ENCODE assay signal across 11 mouse cellular contexts in genomic region chr16:44271371-44272038, GRCm38 (mm10).
DNase-seq lines count a peak whose midpoint lies in the region; ATAC-seq and TF ChIP-seq lines count a peak whose summit lies in the region.
"Had no signal": no experiment of that assay in that cellular context is flagged by ENCODE, and none has a peak within 500 bp of the region (broad histone marks: within the 10 kb centered on the region; RNA-seq: fewer than 3 reads in every experiment).

No protein-coding gene starts in this region.

- H3K9ac ChIP-seq in heart, adult 2 months (ENCODE audit: low read depth, low read length) = no peak overlapping the region
- no peak overlapping the region for H3K9ac ChIP-seq in heart, embryonic 11.5 days (ENCODE audit: low read depth, low read length)
- H3K9ac ChIP-seq: limb, embryonic 15.5 days had no signal

- ATAC-seq in heart, embryonic 11.5 days (replicated peaks; ENCODE audit: insufficient number of reproducible peaks, low FRiP score, low TSS enrichment) = no peak
- ATAC-seq in frontal cortex, adult (ENCODE audit: low TSS enrichment) = no peak

- WGBS in heart, adult 2 months = 40% methylated on average over 9 of the region's 9 CpGs
- 62% methylated on average over 9 of the region's 9 CpGs for WGBS in heart, embryonic 11.5 days (ENCODE audit: insufficient replicate concordance)

- H3K4me2 ChIP-seq in heart, embryonic 11.5 days = no peak overlapping the region
- H3K4me2 ChIP-seq: limb, embryonic 15.5 days had no signal

- H3K9me3 ChIP-seq in heart, embryonic 11.5 days (replicated peaks; ENCODE audit: control insufficient read depth, low read length) = no peaks in the 10 kb centered on the region
- H3K9me3 ChIP-seq: hindbrain, embryonic 10.5 days; limb, embryonic 15.5 days; megakaryocyte, embryonic 14.5 days had no signal

- H3K36me3 ChIP-seq in heart, adult 2 months (ENCODE audit: control insufficient read depth, insufficient read depth, low read length) = peaks cover 2% of the 10 kb centered on the region
- H3K36me3 ChIP-seq in heart, embryonic 11.5 days (ENCODE audit: control insufficient read depth, insufficient read depth, low read length) = no peaks in the 10 kb centered on the region
- H3K36me3 ChIP-seq: hindbrain, embryonic 10.5 days; limb, embryonic 15.5 days had no signal

- TF ChIP-seq POLR2A in heart, adult 2 months (IDR thresholded peaks at IDR 0.05; ENCODE audit: insufficient read depth, low read depth, low read length) = no peak
- TF ChIP-seq POLR2A in cortical plate, adult 2 months (IDR thresholded peaks at IDR 0.05; ENCODE audit: extremely low read depth, insufficient read depth, low read length) = no peak

- H3K27me3 ChIP-seq in heart, adult 2 months (ENCODE audit: control insufficient read depth, insufficient read depth, low read length) = no peaks in the 10 kb centered on the region
- no peaks in the 10 kb centered on the region for H3K27me3 ChIP-seq in heart, embryonic 11.5 days (ENCODE audit: control insufficient read depth, insufficient read depth, low read length)
- H3K27me3 ChIP-seq: limb, embryonic 15.5 days had no signal

- TF ChIP-seq EP300 in heart, adult 2 months (IDR thresholded peaks at IDR 0.05; ENCODE audit: insufficient read depth, low read depth, low read length) = no peak

- H3K4me3 ChIP-seq in heart, adult 2 months = no peak overlapping the region
- no peak overlapping the region for H3K4me3 ChIP-seq in heart, embryonic 11.5 days (ENCODE audit: low read depth, low read length)
- H3K4me3 ChIP-seq in cortical plate, adult 2 months (ENCODE audit: insufficient read depth, low read length) = no peak overlapping the region
- H3K4me3 ChIP-seq: hindbrain, embryonic 10.5 days; limb, embryonic 15.5 days; megakaryocyte, embryonic 14.5 days had no signal

- DNase-seq in heart, adult 2 months = peak; percentile 24 to 36
- peak; percentile 32 for DNase-seq in ovary, adult 18-20 months (ENCODE audit: low spot score)
- DNase-seq in ovary, postnatal 10 days (ENCODE audit: low spot score) = no peak
- DNase-seq in testis, postnatal 10 days (ENCODE audit: low spot score) = peak; percentile 43
- DNase-seq in liver = no peak

- H3K79me2 ChIP-seq in heart, adult 2 months (replicated peaks; ENCODE audit: control insufficient read depth, insufficient read depth, low read length) = no peaks in the 10 kb centered on the region

- intact Hi-C loops in heart, adult 2 months (cut with DNase I) = no loop called here

- peaks cover 8% of the 10 kb centered on the region for H3K4me1 ChIP-seq in heart, adult 2 months (ENCODE audit: control insufficient read depth, insufficient read depth, low read length)
- H3K4me1 ChIP-seq in heart, embryonic 11.5 days (ENCODE audit: control insufficient read depth, insufficient read depth, low read length) = no peaks in the 10 kb centered on the region
- peaks cover 7% of the 10 kb centered on the region for H3K4me1 ChIP-seq in cortical plate, adult 2 months (ENCODE audit: control insufficient read depth, insufficient read depth, low read length)
- H3K4me1 ChIP-seq: hindbrain, embryonic 10.5 days; limb, embryonic 15.5 days; megakaryocyte, embryonic 14.5 days had no signal

- H3K27ac ChIP-seq in heart, adult 2 months = peak overlapping the region; percentile 36
- no peak overlapping the region for H3K27ac ChIP-seq in heart, embryonic 11.5 days (ENCODE audit: low read depth, low read length)
- H3K27ac ChIP-seq in cortical plate, adult 2 months (ENCODE audit: insufficient read depth, low read length) = peak overlapping the region; percentile 5; the same call in 1 of the 2 replicates
- H3K27ac ChIP-seq: hindbrain, embryonic 10.5 days; limb, embryonic 15.5 days had no signal

- TF ChIP-seq CTCF in heart, adult 2 months (IDR thresholded peaks at IDR 0.05) = peak; percentile 13; the same call in 1 of the 2 replicates
- TF ChIP-seq CTCF in cortical plate, adult 2 months (IDR thresholded peaks at IDR 0.05; ENCODE audit: extremely low read depth, insufficient read depth, low read length) = no peak

Comparison
In these comparisons a context has a peak if more than half of its experiments do, and no peak if none do; other contexts are left out.
1. DNase-seq: peak in heart, adult 2 months (2 of 2), ovary, adult 18-20 months (single experiment) and testis, postnatal 10 days (single experiment); none in ovary, postnatal 10 days (single experiment) and liver (single experiment).